Mouse (Mus musculus) gastrocnemius, postnatal 14 days (tissue): Measurements from ENCODE around the gene Olah. TPM values are rescaled to one million over a fixed set of nuclear protein-coding genes. Genes with fewer than 3 reads are reported as not detected.
"Not testable (repeated sequence)": the region's sequence is repeated elsewhere in the genome, so short reads cannot be mapped to it uniquely, and the experiment has no call there.

Experiments used
- DNase-seq: peaks from one replicate; pipeline ENCODE4 v3.0.0; 2021; ENCODE audit warnings: mixed read lengths
- intact Hi-C: fragments of 180-260 bp; cut with DNase I; formaldehyde crosslinking; loops from one replicate; pipeline ENCODE4 v1.15.1; 2025; ENCODE audit warnings: low total_unique reads
- long read RNA-seq, 2 experiments: library from polyadenylated mRNA; stranded (forward); transcript quantifications; one replicate each; pipeline ENCODE4 v2.0.0; 2021
- total RNA-seq, 2 experiments: library from RNA; stranded (reverse); gene quantifications; 2 replicates each; pipeline ENCODE4 v1.2.3; 2021

The Olah gene
- not detected for total RNA-seq
- long read RNA-seq, experiment 1, result 0 reads
- long read RNA-seq, experiment 2, result 0 reads

DNA sequence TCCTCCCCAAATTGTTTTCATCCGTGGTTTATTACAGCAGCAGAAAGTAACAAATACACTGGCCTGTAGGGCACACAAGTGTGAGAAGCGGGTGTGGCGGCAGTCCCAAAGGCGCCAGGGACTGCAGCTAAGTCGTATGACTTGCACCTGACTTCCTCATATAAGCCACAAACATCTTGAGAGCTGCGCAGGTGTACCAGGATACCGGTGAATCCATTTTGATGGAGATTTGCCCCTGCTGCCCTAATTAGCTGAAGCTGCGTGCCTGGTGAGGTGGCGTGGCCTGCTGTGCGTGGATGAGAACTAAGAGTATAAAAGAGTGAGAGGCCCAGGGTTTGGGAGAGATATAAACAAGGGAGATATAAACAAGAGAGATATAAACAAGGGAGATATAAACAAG lies at the start of gene Olah:
Olah (minus strand) TSS at position 101 of the 400 bp plus-strand sequence.
- DNase-seq, intact Hi-C loops: not testable (repeated sequence)

GRCm38 (mm10) chr2:3445984-3446383 lies 49.0 kb upstream of the Olah start:
- intact Hi-C loops, result no loop called here
- no peak for DNase-seq

GRCm38 (mm10) chr2:3444206-3444605 lies 47.2 kb upstream of the Olah start:
- DNase-seq, result no peak
- intact Hi-C loops, result no loop called here

GRCm38 (mm10) chr2:3437956-3438355 lies 40.9 kb upstream of the Olah start:
- intact Hi-C loops, result no loop called here
- no peak for DNase-seq

- intact Hi-C loops, result no loop called here
- DNase-seq, result no peak
Observed at GRCm38 (mm10) chr2:3435369-3436061, 38.5 kb upstream of the Olah start.

DNA sequence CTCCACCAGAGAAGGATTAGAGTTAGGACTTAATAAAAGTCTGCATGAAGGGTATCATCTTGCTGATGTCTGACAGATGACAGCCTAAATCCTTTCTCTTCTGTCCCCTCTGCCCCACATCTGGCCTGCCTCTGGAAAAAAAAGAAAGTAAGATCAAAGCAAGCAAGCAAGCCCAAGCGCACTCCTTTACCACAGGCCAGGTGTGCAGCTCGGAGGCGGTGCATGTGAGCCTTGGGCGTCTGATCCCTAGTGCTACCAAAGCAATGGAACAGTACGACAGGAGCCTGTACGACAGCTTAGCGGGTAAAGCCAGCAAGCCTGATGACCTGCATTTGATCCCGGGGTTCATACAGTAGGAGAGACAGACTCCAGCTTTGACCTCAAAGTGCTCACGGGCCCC lies 33.9 kb upstream of the Olah start:
- intact Hi-C loops, result no loop called here

GRCm38 (mm10) chr2:3424579-3424910 lies 27.5 kb upstream of the Olah start:
- intact Hi-C loops, result no loop called here
- DNase-seq, result no peak

More for the DNA sequence above, 33.9 kb upstream of the Olah start:
- no peak for DNase-seq

DNA sequence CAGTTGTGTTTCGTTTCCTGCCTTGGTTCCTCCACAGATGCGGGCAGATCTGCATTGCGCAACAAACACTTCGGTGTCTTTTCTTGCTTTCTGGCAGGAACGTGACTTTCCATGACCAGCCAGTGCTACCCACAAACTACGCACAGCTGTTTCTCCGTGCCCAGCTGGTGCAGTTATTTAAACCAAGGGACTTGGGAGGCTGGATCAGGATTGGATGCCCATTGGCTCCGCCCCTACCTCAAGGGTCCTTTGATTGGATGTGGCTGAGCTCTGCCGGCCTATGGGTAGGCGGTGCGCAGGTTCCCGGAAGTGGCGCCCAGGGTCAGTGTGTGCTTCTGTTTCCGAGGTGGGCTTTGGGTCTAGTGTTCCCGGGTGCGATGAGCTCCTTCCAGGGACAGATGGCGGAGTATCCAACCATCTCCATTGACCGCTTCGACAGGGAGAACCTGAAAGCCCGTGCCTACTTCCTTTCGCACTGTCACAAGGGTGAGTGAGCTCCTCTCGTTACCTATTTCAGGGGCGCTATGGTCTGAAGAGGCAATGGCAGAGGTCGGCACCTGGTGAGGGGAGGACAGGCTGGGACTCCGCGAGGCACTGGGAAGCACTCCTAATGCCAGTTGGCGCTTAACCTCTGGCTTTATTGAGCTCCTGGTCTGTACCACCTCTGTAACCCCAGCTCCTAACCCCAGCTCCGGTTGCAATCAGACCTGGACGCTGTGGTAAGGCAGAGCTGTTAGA lies 27.0 kb upstream of the Olah start, which contains the start of gene Dclre1c:
Dclre1c (plus strand) TSS at position 291 of the 738 bp plus-strand sequence.
- DNase-seq, result peak; percentile 88
- intact Hi-C loops, result no loop called here

DNA sequence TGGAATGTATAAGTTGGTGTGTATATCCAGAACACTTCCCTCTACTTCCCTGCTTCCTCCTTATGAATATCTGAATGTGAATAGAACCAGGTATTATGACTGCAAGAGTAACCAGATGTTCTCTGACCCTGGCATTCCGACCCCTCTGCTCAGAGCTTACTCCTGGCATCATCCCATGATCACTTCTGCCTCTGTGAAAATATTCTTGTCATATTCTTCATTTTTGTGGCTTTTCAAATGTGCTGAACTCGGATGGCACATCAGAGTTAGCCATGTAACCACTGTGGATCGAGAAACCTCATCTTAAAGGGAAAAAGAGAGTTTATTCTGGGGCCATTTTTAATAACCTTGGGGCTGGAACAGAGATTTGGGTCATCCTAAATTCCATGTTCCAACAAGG lies 25.5 kb upstream of the Olah start, which contains the start of gene Meig1:
Meig1 (minus strand) TSS at position 101 of the 400 bp plus-strand sequence.
- intact Hi-C loops, result no loop called here
- DNase-seq, result no peak

GRCm38 (mm10) chr2:3420157-3420556 lies 23.1 kb upstream of the Olah start:
- intact Hi-C loops, result no loop called here
- no peak for DNase-seq

- intact Hi-C loops, result no loop called here
- DNase-seq, result peak; percentile 94
Observed at GRCm38 (mm10) chr2:3418883-3419431, 21.9 kb upstream of the Olah start.

- intact Hi-C loops, result no loop called here
- DNase-seq, result no peak
Observed at GRCm38 (mm10) chr2:3415676-3416075, 18.7 kb upstream of the Olah start.

DNA sequence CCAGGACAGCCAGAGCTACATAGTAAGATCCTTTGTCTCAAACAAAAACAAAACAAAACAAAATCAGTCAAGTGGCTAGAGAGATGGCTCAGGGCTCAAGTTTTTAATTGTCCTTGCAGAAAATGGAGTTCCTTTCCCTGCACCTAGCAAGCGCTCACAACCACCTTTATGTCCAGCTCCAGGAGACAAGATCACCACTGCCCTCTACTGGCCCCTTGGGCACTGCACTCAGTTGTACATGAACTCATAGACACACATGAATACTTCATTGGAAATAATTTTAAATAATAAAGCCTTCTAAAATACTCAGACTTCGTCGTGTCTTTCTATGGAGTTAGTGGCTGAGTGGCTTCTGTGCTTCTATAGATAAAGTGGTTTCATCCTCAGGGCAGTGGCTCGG lies 17.2 kb upstream of the Olah start:
- DNase-seq, result peak; percentile 31
- intact Hi-C loops, result no loop called here

GRCm38 (mm10) chr2:3407756-3408155 lies 10.7 kb upstream of the Olah start:
- intact Hi-C loops, result no loop called here
- DNase-seq, result no peak

- DNase-seq, result no peak
- intact Hi-C loops, result no loop called here
Observed at GRCm38 (mm10) chr2:3405981-3406380, 9.0 kb upstream of the Olah start.

- no peak for DNase-seq
- intact Hi-C loops, result no loop called here
Observed at GRCm38 (mm10) chr2:3391945-3392344, 5.1 kb downstream of the Olah start.

DNA sequence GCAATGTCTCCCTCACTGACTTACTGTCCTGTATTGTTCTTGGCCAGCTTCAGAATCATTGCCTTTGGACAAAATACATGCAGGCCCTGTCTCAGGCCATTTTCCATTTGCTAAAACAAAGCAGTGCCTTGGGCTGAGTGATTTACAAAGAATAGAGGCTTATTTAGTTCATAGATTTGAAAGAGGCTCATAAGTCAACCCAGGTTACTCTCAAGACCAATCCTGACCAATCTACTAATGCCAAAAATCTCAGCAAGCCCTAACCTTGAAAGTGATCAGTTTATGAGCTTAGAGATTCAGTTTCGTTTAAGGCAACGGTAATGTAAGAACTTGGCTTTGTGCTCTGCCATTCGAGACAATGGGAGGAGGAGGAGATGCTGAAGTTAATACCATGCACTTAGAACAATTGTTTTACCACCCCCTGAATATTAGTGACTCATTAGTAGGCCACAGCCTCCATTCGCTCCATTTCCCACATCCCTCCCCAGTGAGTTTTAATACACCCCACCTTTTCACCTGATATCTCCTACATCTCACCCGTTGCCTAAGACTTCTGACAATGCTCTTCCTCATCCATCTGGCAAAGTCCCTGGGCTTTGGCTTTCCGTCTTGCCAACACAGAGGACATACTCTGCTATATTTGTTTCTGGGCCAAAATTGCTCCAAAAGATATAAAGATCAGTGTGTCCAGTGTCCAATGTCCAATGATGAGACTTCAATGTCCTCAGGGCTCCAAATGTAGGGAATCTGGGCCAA lies 9.7 kb downstream of the Olah start:
- no peak for DNase-seq
- intact Hi-C loops, result no loop called here

DNA sequence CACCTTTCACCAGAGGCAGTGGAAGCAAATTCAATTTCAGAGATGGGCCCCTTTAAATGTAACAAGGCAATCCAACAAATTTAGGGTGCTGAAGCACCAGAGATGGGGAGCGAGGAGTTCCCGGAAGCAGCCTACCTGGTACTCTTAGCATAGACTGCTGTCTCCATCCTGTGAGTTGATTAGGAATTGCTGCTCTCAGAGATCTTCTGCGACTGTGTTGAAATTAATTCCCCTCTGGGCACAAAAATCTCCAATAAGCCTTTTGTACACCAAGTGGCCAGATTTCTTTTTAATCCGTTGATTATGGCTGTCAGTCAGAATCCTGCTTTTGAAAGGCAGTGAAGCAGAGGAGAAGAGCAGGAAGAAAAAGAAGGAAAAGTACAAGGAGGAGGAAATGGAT lies 31.9 kb downstream of the Olah start:
- no peak for DNase-seq

DNA sequence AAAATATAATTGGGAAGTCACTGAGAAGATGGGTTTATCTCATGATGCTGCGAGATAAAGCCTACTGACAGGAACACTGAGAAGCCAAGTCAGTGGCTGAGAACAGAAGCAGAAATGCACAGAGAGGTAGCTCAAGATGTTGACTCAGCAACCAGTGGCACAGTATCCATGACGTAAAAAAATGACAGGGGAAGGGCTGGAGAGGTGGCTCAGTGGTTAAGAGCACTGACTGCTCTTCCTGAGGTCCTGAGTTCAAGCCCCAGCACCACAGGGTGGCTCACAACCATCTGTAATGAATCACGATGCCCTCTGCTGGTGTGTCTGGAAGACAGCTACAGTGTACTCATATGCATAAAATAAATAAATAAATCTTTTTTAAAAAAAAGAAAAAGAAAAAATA lies 35.9 kb downstream of the Olah start:
- intact Hi-C loops, result no loop called here
- DNase-seq, result no peak

More for the DNA sequence above, 31.9 kb downstream of the Olah start:
- intact Hi-C loops, result no loop called here

DNA sequence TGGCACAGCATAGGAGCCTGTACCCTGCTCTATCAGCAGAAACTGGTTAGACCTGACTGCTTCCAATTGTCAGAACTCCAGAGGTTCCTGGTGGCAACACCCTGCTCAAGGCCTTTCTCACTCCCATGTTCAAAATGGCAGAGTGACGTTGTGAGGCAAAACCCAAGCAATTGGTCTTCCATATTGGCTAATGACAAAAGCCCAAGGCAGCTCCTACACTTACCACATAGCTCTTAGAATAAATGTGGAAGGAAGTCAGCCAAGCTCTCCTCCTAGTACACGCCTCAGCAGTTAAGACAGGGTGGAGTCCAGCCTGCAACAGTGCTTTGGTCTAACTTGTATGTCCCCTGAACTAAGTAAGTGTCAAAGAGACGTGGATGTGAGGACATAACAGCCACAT lies 39.1 kb downstream of the Olah start:
- intact Hi-C loops, result no loop called here
- DNase-seq, result no peak
